Mouse (Mus musculus): ENCODE results near the gene Cntnap1.
"Not testable (repeated sequence)": the region's sequence is repeated elsewhere in the genome, so short reads cannot be mapped to it uniquely, and the experiment has no call there.

The Cntnap1 gene

DNA sequence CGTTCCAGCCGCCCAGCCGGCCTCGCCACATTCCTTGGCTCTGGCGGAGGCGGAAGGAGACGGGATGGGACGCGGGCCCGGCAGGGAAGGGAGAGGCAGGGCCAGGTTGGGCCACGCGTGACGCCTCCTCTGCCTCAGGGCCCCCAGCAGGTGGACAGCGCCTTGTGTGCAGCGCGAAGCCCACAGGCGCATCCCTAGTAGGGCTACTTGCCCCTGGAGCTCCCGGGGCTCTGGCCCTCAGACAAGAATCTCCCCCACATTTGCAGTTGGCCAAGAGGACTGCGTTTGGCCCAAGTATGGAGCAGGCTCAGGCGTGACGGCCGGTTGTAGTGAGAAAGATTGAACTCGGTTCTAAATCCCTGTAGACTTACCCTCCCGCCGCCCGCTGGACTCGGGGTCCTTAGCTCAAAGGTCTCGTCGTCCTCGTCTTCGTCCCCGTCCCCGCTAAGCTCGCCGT lies at the start of gene Cntnap1:
TSS of gene Cntnap1 (plus strand) at position 170 of the 457 bp plus-strand sequence.
- in situ Hi-C loops (cut with MboI; ENCODE audit: low pct_unique_long_range_greater_than_20kb in 1 of 2, low sequenced_read_pairs in 2 of 2, unreplicated experiment in 1 of 2): no loop called here

GRCm38 (mm10) chr11:101120545-101121188 lies 49.7 kb upstream of the Cntnap1 start:
- in situ Hi-C loops (cut with MboI; ENCODE audit: low pct_unique_long_range_greater_than_20kb in 1 of 2, low sequenced_read_pairs in 2 of 2, unreplicated experiment in 1 of 2): no loop called here

DNA sequence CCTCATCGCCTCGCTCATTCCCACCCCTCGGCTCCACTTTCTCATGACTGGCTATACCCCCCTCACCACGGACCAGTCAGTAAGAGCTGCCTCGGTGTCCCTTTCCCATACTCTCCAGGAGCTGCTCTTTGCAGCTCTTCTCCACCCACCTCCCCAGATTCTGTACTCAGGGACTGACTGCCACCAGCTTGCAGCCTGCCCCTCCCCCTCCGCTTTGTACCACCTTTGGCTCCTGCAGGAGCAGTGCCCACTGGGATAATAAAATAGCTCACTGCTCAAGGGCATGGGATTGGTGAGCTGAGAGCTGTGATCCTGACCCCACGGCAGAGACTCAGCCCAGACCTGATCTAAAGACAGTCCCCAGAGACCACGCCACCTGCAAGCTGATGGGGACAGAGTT lies 45.8 kb upstream of the Cntnap1 start:
- in situ Hi-C loops (cut with MboI; ENCODE audit: low pct_unique_long_range_greater_than_20kb in 1 of 2, low sequenced_read_pairs in 2 of 2, unreplicated experiment in 1 of 2): not testable (repeated sequence)

DNA sequence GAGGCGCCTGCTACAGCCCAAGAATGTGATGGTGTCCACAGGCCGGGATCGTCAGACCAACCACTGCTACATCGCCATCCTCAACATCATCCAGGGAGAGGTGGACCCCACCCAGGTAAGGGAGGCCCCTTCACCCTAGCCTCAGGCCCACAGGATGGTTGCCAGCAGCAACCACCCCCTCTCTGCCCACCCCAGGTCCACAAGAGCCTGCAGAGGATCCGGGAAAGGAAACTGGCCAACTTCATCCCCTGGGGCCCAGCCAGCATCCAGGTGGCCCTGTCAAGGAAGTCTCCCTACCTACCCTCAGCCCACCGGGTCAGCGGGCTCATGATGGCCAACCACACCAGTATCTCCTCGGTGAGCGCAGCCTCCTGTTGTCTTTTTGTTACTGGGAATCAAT lies 45.3 kb upstream of the Cntnap1 start:
- in situ Hi-C loops (cut with MboI; ENCODE audit: low pct_unique_long_range_greater_than_20kb in 1 of 2, low sequenced_read_pairs in 2 of 2, unreplicated experiment in 1 of 2): not testable (repeated sequence)

GRCm38 (mm10) chr11:101127075-101127474 lies 43.2 kb upstream of the Cntnap1 start:
- in situ Hi-C loops (cut with MboI; ENCODE audit: low pct_unique_long_range_greater_than_20kb in 1 of 2, low sequenced_read_pairs in 2 of 2, unreplicated experiment in 1 of 2): no loop called here

DNA sequence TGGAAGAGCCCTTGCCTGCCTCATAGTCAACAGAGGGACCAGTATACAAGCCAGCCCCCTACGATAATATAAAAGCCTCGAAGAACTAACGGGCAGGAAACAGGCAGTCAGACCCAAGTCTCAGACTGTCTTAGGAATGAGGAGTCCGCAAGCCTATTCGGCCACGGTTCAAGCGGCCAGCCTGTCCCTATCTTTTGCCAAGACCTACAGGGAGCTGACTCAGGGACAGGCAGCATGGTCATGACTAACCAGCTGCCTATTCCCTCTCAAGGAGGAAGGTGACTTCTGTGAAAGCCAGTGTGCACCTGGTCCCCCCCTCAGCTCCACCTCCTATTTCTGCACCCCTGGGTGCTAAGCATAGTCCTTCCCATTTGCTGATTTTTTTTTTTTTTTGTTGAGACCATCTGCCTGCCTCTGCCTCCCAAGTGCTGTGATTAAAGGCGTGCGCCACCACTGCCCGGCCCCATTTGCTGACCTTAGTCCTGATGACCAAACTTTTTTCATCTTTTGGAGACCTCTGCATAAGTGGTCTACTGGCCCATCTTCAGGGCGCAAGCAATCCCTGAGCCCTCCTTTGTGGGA lies 41.2 kb upstream of the Cntnap1 start:
- in situ Hi-C loops (cut with MboI; ENCODE audit: low pct_unique_long_range_greater_than_20kb in 1 of 2, low sequenced_read_pairs in 2 of 2, unreplicated experiment in 1 of 2): no loop called here

GRCm38 (mm10) chr11:101130056-101130756 lies 40.1 kb upstream of the Cntnap1 start:
- in situ Hi-C loops (cut with MboI; ENCODE audit: low pct_unique_long_range_greater_than_20kb in 1 of 2, low sequenced_read_pairs in 2 of 2, unreplicated experiment in 1 of 2): loop anchor here in 1 of 2 experiments (10.0 kb wide), 1 partner anchor 55 kb away; no protein-coding TSS in a partner anchor

- in situ Hi-C loops (cut with MboI; ENCODE audit: low pct_unique_long_range_greater_than_20kb in 1 of 2, low sequenced_read_pairs in 2 of 2, unreplicated experiment in 1 of 2): loop anchor here in 1 of 2 experiments (10.0 kb wide), 1 partner anchor 54 kb away; no protein-coding TSS in a partner anchor
These were observed 39.1 kb upstream of the Cntnap1 start for GRCm38 (mm10) chr11:101131187-101131586.

DNA sequence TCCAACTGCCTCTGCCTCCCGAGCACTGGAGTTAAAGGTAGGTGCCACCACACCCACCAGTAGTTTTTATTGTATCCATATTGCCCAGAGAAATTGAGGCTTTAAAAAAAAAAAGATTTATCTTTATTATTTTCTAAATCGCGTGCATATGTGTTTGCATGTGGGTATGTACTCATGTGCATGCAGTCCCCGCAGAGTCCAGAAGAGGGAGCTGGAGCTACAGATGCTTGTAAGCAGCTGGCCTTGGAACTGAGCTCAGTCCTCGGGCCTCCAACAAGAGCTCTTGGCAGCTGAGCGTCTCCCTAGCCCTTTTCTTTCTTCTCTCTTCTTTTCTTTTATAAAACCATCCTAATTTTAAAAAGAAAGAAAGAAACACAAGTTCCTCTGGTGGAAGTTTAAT lies 38.6 kb upstream of the Cntnap1 start:
- in situ Hi-C loops (cut with MboI; ENCODE audit: low pct_unique_long_range_greater_than_20kb in 1 of 2, low sequenced_read_pairs in 2 of 2, unreplicated experiment in 1 of 2): loop anchor here in 1 of 2 experiments (10.0 kb wide), 1 partner anchor 53 kb away; no protein-coding TSS in a partner anchor

- in situ Hi-C loops (cut with MboI; ENCODE audit: low pct_unique_long_range_greater_than_20kb in 1 of 2, low sequenced_read_pairs in 2 of 2, unreplicated experiment in 1 of 2): loop anchor here in 1 of 2 experiments (10.0 kb wide), 1 partner anchor 52 kb away; no protein-coding TSS in a partner anchor
These were observed 37.3 kb upstream of the Cntnap1 start for GRCm38 (mm10) chr11:101133037-101133436.

GRCm38 (mm10) chr11:101134217-101134865 lies 36.0 kb upstream of the Cntnap1 start:
- in situ Hi-C loops (cut with MboI; ENCODE audit: low pct_unique_long_range_greater_than_20kb in 1 of 2, low sequenced_read_pairs in 2 of 2, unreplicated experiment in 1 of 2): loop anchor here in 1 of 2 experiments (10.0 kb wide), 1 partner anchor 50 kb away; no protein-coding TSS in a partner anchor

GRCm38 (mm10) chr11:101137000-101137399 lies 33.3 kb upstream of the Cntnap1 start:
- in situ Hi-C loops (cut with MboI; ENCODE audit: low pct_unique_long_range_greater_than_20kb in 1 of 2, low sequenced_read_pairs in 2 of 2, unreplicated experiment in 1 of 2): loop anchor here (5.0 to 10.0 kb wide), 2 partner anchors 40 to 48 kb away; partner anchors contain the start of gene Ccr10 (in 1 of the 2)

DNA sequence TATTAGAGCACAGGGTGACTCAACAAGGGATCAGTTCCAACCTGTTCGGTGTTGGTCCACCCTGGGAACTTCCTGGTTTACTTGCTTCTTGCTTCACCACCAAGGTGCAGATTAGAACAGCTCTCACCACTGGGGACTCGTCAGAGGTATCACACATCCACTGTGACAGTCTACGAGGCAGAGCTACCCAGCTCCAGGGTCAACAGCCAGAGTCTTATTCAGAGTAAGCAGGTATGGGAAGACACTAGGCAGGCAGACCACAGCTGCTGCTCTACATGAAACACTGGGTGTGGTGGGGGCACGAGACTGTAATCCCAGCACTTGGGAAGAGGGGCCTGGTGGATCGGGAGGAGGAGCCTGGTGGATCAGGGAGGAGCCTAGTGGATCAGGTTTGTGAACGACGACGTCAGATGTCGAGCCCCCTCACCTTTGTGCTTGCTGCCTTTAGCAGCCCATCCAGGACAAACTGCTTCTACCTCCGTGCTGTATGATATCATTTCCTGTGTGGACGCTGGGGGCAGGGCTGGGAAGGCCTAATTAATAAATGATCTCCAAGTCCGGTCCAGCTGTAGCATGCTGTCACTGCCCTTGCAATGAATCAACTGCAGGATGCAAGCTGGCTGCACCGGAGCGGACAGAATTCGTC lies 31.7 kb upstream of the Cntnap1 start:
- in situ Hi-C loops (cut with MboI; ENCODE audit: low pct_unique_long_range_greater_than_20kb in 1 of 2, low sequenced_read_pairs in 2 of 2, unreplicated experiment in 1 of 2): loop anchor here (5.0 to 10.0 kb wide), 2 partner anchors 39 to 46 kb away; partner anchors contain the start of gene Ccr10 (in 1 of the 2)

DNA sequence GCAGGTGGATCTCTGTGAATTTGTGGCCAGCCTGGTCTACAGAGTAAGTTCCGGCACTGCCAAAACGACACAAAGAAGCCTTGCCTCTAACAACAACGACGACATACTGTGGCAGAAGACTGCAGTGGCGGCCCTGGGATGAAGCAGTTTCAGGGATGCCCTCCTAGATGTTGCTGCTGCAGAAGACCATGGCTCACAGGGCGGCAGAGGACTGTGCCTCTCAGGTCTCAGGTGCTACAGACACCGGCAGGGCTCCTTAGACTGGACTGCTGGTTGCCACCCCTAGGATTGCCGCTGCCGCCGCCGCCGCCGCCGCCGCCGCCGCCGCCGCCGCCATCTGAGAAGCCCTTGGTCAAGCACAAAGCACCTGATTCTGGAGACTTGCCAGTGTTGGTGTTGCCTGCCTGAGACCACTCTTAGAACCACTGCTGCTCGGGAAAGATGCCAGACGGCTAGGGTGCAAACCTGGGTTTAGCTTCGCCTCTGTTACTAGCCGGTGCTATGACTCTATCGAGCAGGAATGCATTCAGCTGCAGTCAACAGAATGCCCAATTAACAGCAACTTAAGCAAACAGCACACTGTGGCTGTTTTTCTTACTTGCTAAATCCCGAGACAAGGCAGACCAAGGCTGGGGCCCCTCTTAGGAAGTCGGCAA lies 30.0 kb upstream of the Cntnap1 start:
- in situ Hi-C loops (cut with MboI; ENCODE audit: low pct_unique_long_range_greater_than_20kb in 1 of 2, low sequenced_read_pairs in 2 of 2, unreplicated experiment in 1 of 2): no loop called here

DNA sequence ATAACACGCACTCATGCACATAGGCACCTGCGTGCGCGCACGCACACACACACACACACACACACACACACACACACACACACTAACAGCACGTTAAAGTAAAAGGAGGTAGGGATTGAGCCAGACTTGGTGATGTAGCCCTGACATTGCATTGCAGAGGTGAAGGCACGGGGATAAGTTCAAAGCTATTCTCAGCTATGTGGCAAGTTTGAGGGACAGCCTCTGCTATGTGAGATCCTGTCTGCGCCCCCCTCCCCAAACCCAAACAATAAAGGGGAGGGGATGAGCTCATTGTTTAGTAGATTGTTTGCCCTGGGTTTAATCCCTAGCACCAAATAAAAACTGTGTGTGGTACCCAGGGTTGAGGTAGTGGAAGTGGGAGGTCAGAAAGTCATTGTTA lies 29.2 kb upstream of the Cntnap1 start:
- in situ Hi-C loops (cut with MboI; ENCODE audit: low pct_unique_long_range_greater_than_20kb in 1 of 2, low sequenced_read_pairs in 2 of 2, unreplicated experiment in 1 of 2): no loop called here

GRCm38 (mm10) chr11:101142215-101142967 lies 27.9 kb upstream of the Cntnap1 start:
- in situ Hi-C loops (cut with MboI; ENCODE audit: low pct_unique_long_range_greater_than_20kb in 1 of 2, low sequenced_read_pairs in 2 of 2, unreplicated experiment in 1 of 2): no loop called here

Data from mouse embryonic stem cell (cell line).